Mouse (Mus musculus) CH12.LX (cell line): ENCODE data around the gene Olfr263. TPM values are rescaled to one million over a fixed set of nuclear protein-coding genes. Genes with fewer than 3 reads are reported as not detected.

Experiments
- DNase-seq: peaks from one replicate; pipeline ENCODE4 v3.0.0-alpha.2; 2013; ENCODE audit errors: extremely low read depth
- H3K27ac ChIP-seq: 2 replicates; pipeline ENCODE4 v1.5.1; 2012; ENCODE audit warnings: low read depth, mild to moderate bottlenecking, control low read depth, moderate library complexity; ENCODE audit not compliant: insufficient read depth
- H3K27me3 ChIP-seq: replicated peaks from 2 replicates; pipeline ENCODE3; 2012; ENCODE audit warnings: inconsistent platforms
- H3K36me3 ChIP-seq, 2 experiments: replicated peaks in 1 of 2; 2 replicates each; pipeline versions ENCODE3 to v1.6.1; 2012; ENCODE audit warnings: inconsistent platforms in 1 of 2, low read length in 1 of 2, mild to moderate bottlenecking in 1 of 2, mixed read lengths in 1 of 2, moderate library complexity in 1 of 2; ENCODE audit not compliant: control insufficient read depth in 1 of 2, insufficient read depth in 1 of 2
- H3K4me1 ChIP-seq, 2 experiments: 2 replicates each; pipeline ENCODE4 v1.6.1; 2012; ENCODE audit warnings: inconsistent platforms in 1 of 2, moderate library complexity in 1 of 2; ENCODE audit not compliant: insufficient read depth in 2 of 2, control insufficient read depth in 1 of 2
- H3K4me2 ChIP-seq: 2 replicates; pipeline ENCODE4 v1.6.1; 2012; ENCODE audit warnings: low read depth, mild to moderate bottlenecking, control low read depth; ENCODE audit not compliant: poor library complexity, insufficient read depth, severe bottlenecking
- H3K4me3 ChIP-seq, 3 experiments: fragments of 150-350 bp in 1 of 3; sonication (generic) in 1 of 3; replicated peaks in 1 of 3; 2 replicates each; pipeline versions ENCODE3 to v1.5.1; 2011 to 2012; ENCODE audit warnings: low read depth in 2 of 3, low read length in 2 of 3, mild to moderate bottlenecking in 2 of 3, moderate library complexity in 2 of 3, control low read depth in 1 of 3, improper control_type of control experiment in 1 of 3, inconsistent platforms in 1 of 3, mixed read lengths in 1 of 3; ENCODE audit not compliant: poor library complexity in 1 of 3
- H3K79me2 ChIP-seq: replicated peaks from 2 replicates; pipeline ENCODE4 v1.6.1; 2012; ENCODE audit warnings: mild to moderate bottlenecking, moderate library complexity; ENCODE audit not compliant: control insufficient read depth, poor library complexity, insufficient read depth, severe bottlenecking; ENCODE audit errors: extremely low read depth
- H3K9ac ChIP-seq: 2 replicates; pipeline ENCODE4 v1.6.1; 2012; ENCODE audit warnings: low read depth, mild to moderate bottlenecking, control low read depth, moderate library complexity; ENCODE audit not compliant: insufficient read depth
- H3K9me3 ChIP-seq: replicated peaks from 2 replicates; pipeline ENCODE3; 2012; ENCODE audit warnings: low read length, inconsistent platforms, mixed read lengths
- CHD1 ChIP-seq: IDR thresholded peaks from 2 replicates; pipeline ENCODE4 v1.6.1; 2012; ENCODE audit warnings: low read depth, low read length, improper control_type of control experiment, inconsistent platforms
- CTCF ChIP-seq, 2 experiments: IDR thresholded peaks in 1 of 2; conservative IDR thresholded peaks in 1 of 2; 2 replicates each; pipeline ENCODE4 v1.5.1; 2011 to 2012; ENCODE audit warnings: low read depth in 2 of 2, low read length in 2 of 2, improper control_type of control experiment in 1 of 2, inconsistent platforms in 1 of 2, mild to moderate bottlenecking in 1 of 2, moderate library complexity in 1 of 2
- E2F4 ChIP-seq: IDR thresholded peaks from 2 replicates; pipeline ENCODE4 v1.6.1; 2011; ENCODE audit warnings: low read depth, low read length, improper control_type of control experiment; ENCODE audit not compliant: insufficient replicate concordance
- ELF1 ChIP-seq: IDR thresholded peaks from 2 replicates; pipeline ENCODE4 v1.6.1; 2014; ENCODE audit warnings: low read depth, mild to moderate bottlenecking, inconsistent platforms, low read length, improper control_type of control experiment
- EP300 ChIP-seq: IDR thresholded peaks from 2 replicates; pipeline ENCODE4 v1.6.1; 2011; ENCODE audit warnings: low read length, improper control_type of control experiment
- IRF4 ChIP-seq: IDR thresholded peaks from 2 replicates; pipeline ENCODE4 v1.6.1; 2014; ENCODE audit warnings: low read depth, mild to moderate bottlenecking, inconsistent platforms, low read length, improper control_type of control experiment
- MAX ChIP-seq: IDR thresholded peaks from 2 replicates; pipeline ENCODE4 v1.6.1; 2011; ENCODE audit warnings: low read length, improper control_type of control experiment
- MXI1 ChIP-seq: IDR thresholded peaks from 2 replicates; pipeline ENCODE4 v1.6.1; 2011; ENCODE audit warnings: mild to moderate bottlenecking, low read depth, low read length, improper control_type of control experiment
- RAD21 ChIP-seq: IDR thresholded peaks from 2 replicates; pipeline ENCODE4 v1.6.1; 2011; ENCODE audit warnings: low read depth, mild to moderate bottlenecking, low read length, improper control_type of control experiment, moderate library complexity
- SIN3A ChIP-seq: IDR thresholded peaks from 2 replicates; pipeline ENCODE4 v1.6.1; 2012; ENCODE audit warnings: low read length, improper control_type of control experiment, inconsistent platforms
- TBP ChIP-seq: conservative IDR thresholded peaks from 2 replicates; pipeline ENCODE4 v1.6.1; 2011; ENCODE audit warnings: low read depth, low read length, improper control_type of control experiment
- ZC3H11A ChIP-seq: IDR thresholded peaks from 2 replicates; pipeline ENCODE4 v1.6.1; 2012; ENCODE audit warnings: low read depth, mild to moderate bottlenecking, inconsistent platforms, low read length, improper control_type of control experiment
- dilution Hi-C: fragments of 300-500 bp; cut with MboI; formaldehyde crosslinking; loops from 2 replicates; pipeline ENCODE4 v1.14.3; 2020; ENCODE audit warnings: low sequenced_read_pairs; ENCODE audit not compliant: extremely low pct_unique_long_range_greater_than_20kb, extremely low pct_ligation_motif_present
- in situ Hi-C: fragments of 300-500 bp; cut with MboI; formaldehyde crosslinking; loops from 3 replicates; pipeline ENCODE4 v1.14.3; 2019; ENCODE audit warnings: low sequenced_read_pairs, low pct_ligation_motif_present, low pct_unique_long_range_greater_than_20kb, mixed read lengths
- polyA plus RNA-seq: library from polyadenylated mRNA; unstranded; fragments of >175 nt; gene quantifications from 2 replicates; pipeline ENCODE4 v1.2.1, GENCODE M21; 2012; ENCODE audit warnings: low read depth; ENCODE audit not compliant: insufficient read length
- total RNA-seq, 2 experiments: library from RNA; depleted of rRNA; stranded (reverse); fragments of 300-350 nt in 1 of 2; fragments of >200 nt in 1 of 2; gene quantifications; 2 replicates each; pipeline ENCODE4 v1.2.3; 2012 to 2014

Gene Olfr263
- total and polyA plus RNA-seq, 3 experiments: not detected

DNA sequence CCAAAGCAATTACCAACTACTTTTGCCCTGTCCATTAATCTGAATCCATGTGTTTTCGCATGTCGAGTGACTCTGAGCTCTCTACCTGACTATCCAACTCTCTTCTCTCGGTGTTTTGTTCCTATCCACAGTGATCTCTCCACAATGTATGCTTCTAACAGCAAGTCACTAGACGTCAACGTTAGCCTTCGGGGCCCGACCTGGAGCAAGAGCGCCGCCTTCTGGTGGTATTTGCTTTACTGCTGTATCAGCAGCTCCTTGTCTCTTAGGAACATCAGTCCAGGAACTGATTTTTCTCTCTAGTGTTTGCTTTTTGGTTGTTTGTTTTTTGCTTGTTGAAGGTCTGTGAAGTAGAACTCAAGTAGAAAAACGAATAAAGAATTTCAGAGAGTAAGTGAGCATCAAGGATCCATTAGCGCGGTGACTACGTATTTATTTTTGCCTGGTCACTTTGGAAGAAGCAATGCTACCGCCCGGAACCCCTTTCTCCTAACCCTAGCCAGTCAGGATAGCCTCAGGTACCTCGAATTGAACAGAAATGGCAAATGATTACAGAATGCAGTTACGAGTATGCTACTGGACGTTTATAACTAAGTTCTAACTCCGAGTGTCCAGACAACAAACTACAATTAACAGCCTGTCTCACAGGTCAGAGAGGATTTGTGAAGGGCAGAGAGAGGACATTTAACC, 29.5 kb downstream of the Olfr263 start (continued):
- no peak for TF ChIP-seq ZC3H11A
- peak; percentile 50; the same call in 1 of the 2 replicates for TF ChIP-seq MAX

DNA sequence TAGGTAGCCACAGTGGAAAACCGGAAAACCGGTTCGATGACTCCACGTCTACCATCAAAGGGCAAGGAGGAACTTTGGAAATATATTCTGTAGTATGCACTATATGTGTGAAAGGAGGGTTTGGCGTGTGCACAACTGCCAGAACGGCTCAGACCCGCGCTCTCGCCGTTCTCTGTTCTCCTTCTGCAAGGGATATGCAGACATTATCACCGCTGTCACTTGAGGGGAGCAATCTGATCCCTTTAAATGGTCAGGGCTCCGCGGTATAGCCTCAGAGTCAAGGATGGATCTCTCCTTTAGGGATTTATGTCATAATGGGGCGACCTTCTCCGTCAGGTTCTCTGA, 30.0 kb downstream of the Olfr263 start:
- dilution Hi-C loops: no loop called here
- Histone ChIP-seq H3K4me3 (peak overlapping the region; percentile 65 to 67 (median 67)), H3K27me3 (peaks cover 18% of the 10 kb centered on the region), H3K9me3 (no peaks in the 10 kb centered on the region), H3K27ac (no peak overlapping the region), H3K9ac (peak overlapping the region; percentile 68), H3K4me1 (peaks cover 0 to 3% of the 10 kb centered on the region in 2 experiments; a peak in 2 of 4 replicates), H3K36me3 (no peaks in the 10 kb centered on the region), H3K79me2 (no peaks in the 10 kb centered on the region), H3K4me2 (peak overlapping the region; percentile 100)
- DNase-seq: no peak
- TF ChIP-seq SIN3A (0 out of 2 replicates have a peak, but pooled peaks have one; percentile 4), CHD1 (0 out of 2 replicates have a peak, but pooled peaks have one; percentile 54), CTCF (conservative IDR thresholded peaks at IDR 0.05 in 1 of 2, IDR thresholded peaks at IDR 0.05 in 1 of 2; ENCODE audit: low read depth in 2 of 2, low read length in 2 of 2) (no peak)
- in situ Hi-C loops: loop anchor here (25.0 kb wide), 3 partner anchors 222 to 1047 kb away; no protein-coding TSS in a partner anchor

GRCm38 (mm10) chr13:21160041-21160511, 30.6 kb downstream of the Olfr263 start:
- in situ Hi-C loops (loop anchor here (5.0 to 25.0 kb wide), 4 partner anchors 167 to 1048 kb away; no protein-coding TSS in a partner anchor), dilution Hi-C loops (no loop called here)
- H3K9ac ChIP-seq: peak overlapping the region; percentile 68
- peak overlapping the region; percentile 65 to 67 (median 67) for H3K4me3 ChIP-seq
- H3K27ac ChIP-seq: no peak overlapping the region
- peaks cover 0 to 3% of the 10 kb centered on the region in 2 experiments; a peak in 2 of 4 replicates for H3K4me1 ChIP-seq
- no peaks in the 10 kb centered on the region for H3K9me3 ChIP-seq
- no peak for DNase-seq
- peak overlapping the region; percentile 100 for H3K4me2 ChIP-seq
- H3K36me3 ChIP-seq: no peaks in the 10 kb centered on the region
- peaks cover 22% of the 10 kb centered on the region for H3K27me3 ChIP-seq
- TF ChIP-seq E2F4: no peak
- TF ChIP-seq CTCF (conservative IDR thresholded peaks at IDR 0.05 in 1 of 2, IDR thresholded peaks at IDR 0.05 in 1 of 2; ENCODE audit: low read depth in 2 of 2, low read length in 2 of 2): no peak
- TF ChIP-seq RAD21: no peak
- no peak for TF ChIP-seq TBP
- TF ChIP-seq ELF1: no peak
- no peak for TF ChIP-seq EP300
- no peak for TF ChIP-seq IRF4
- TF ChIP-seq MXI1: no peak
- TF ChIP-seq, all 38 proteins: peak for 0
- no peaks in the 10 kb centered on the region for H3K79me2 ChIP-seq
